Mouse (Mus musculus) megakaryocyte, embryonic 14.5 days (primary cell): Measurements from ENCODE around the gene Tdrd12.

Experiments
- FLI1 ChIP-seq: IDR thresholded peaks from 2 replicates; pipeline ENCODE4 v1.6.1; 2012; ENCODE audit warnings: low read length, inconsistent platforms, mixed read lengths
- GATA1 ChIP-seq: IDR thresholded peaks from 3 replicates; pipeline ENCODE4 v1.6.1; 2012; ENCODE audit warnings: mixed read lengths, low read length, inconsistent platforms, borderline replicate concordance

DNA sequence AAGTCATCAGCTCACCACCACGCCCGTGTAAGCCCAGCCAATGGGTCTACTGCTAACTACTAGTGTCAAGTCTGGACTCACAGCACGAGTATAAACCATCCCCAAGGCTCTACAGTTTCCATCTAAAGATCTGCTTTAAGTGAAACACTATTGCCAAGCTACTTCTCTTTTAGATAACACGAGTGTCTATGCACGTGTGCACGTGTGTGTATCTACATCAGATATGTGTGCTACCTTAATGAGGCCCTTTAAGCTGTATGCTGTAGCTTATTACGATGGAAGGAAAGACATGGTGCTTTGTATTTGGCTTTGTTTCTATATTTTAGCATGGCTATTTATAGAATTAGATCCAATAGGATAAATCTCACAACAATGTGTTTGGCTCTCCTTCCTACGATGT is 51.0 kb downstream of the Tdrd12 start:
- no peak for TF ChIP-seq GATA1
- TF ChIP-seq FLI1, result no peak
